8 mouse cellular contexts compared by ENCODE assay signal in the genomic region with DNA sequence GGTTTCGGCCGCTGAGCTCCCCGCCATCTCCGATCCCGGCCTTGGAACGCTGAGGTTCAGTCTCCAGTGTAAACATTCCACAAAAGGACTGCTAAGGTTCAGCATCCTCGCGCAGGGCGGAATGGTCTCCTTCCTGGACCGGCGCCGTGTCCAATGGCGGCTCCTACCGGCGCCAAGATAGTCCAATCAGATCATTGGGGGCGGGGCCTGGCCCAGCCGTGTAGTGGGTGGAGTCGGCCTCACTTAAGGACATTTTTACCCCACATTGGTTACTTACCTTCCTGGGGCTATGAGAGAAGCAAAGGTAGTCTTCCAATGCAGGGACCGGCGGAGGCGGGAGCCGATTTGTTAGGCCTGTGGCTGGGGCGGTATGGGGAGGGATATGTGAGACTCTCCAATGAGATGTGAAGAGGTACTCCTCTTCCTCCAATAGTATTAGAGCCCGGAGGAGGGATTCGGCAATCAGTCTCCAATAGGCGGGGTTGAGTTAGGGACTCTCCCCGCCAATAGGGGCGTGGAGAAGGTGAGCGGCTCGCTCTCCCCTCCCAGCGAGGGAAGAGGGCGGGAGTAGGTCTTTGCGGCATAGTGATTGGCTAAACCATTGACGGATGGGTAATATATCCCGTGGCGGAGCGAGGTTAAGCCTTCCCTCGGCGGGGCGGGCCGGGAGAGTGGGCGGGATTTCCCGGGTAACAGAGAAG. TPM values are rescaled to one million over a fixed set of nuclear protein-coding genes. Genes with fewer than 3 reads are reported as not detected.
DNase-seq lines count a peak whose midpoint lies in the region; ATAC-seq lines count a peak whose summit lies in the region.

No protein-coding gene starts in this region.

- H3K4me2 ChIP-seq in hindbrain, embryonic 16.5 days (ENCODE audit: low read length): peak overlapping the region; percentile 90

- ATAC-seq in hindbrain, embryonic 16.5 days: peak; percentile 91

- peak overlapping the region; percentile 99 for H3K4me3 ChIP-seq in hindbrain, embryonic 16.5 days (ENCODE audit: low read length)
- peak overlapping the region; percentile 65 for H3K4me3 ChIP-seq in macrophage (ENCODE audit: inconsistent target)

- peak overlapping the region; percentile 95 for H3K9ac ChIP-seq in hindbrain, embryonic 16.5 days (ENCODE audit: low read depth, low read length)

- no peaks in the 10 kb centered on the region for H3K27me3 ChIP-seq in hindbrain, embryonic 16.5 days (replicated peaks; ENCODE audit: control insufficient read depth, insufficient read depth, low read length)

- WGBS in hindbrain, embryonic 16.5 days: under 1% methylated on average over 41 of the region's 43 CpGs
- under 1% methylated on average over 40 of the region's 43 CpGs for WGBS in macrophage (ENCODE audit: missing documents)

- peak overlapping the region; percentile 99 for H3K27ac ChIP-seq in hindbrain, embryonic 16.5 days (ENCODE audit: low read depth, low read length)
- peak overlapping the region; percentile 84 for H3K27ac ChIP-seq in macrophage

- peaks cover 29% of the 10 kb centered on the region for H3K4me1 ChIP-seq in hindbrain, embryonic 16.5 days (ENCODE audit: control insufficient read depth, insufficient read depth, low read depth, low read length)

- peaks cover 44% of the 10 kb centered on the region for H3K79me2 ChIP-seq in macrophage (ENCODE audit: inconsistent target)

- no peaks in the 10 kb centered on the region for H3K36me3 ChIP-seq in hindbrain, embryonic 16.5 days (ENCODE audit: control insufficient read depth, insufficient read depth, low read length)
- H3K36me3 ChIP-seq in macrophage (ENCODE audit: inconsistent target): no peaks in the 10 kb centered on the region

- H3K9me3 ChIP-seq in hindbrain, embryonic 16.5 days (ENCODE audit: control insufficient read depth, low read length): no peaks in the 10 kb centered on the region

- DNase-seq in WW6 (ENCODE audit: low read depth, low spot score): peak; percentile 96
- peak; percentile 95 to 98 for DNase-seq in cerebellum, postnatal 4 days (ENCODE audit: low spot score in 2 of 2)
- peak; percentile 100 for DNase-seq in gastrocnemius, adult 18-20 months (ENCODE audit: low spot score)
- peak; percentile 97 to 98 for DNase-seq in left cerebral cortex, adult 18-20 months (ENCODE audit: low spot score in 2 of 2)
- DNase-seq in right cerebral cortex, adult 18-20 months: peak; percentile 99
- DNase-seq in urinary bladder, postnatal 10 days (ENCODE audit: low spot score): peak; percentile 96

RNA-seq across cellular contexts. Expression of gene Sin3a, which starts 4.0 kb away (rescaled TPM):
- total RNA-seq in gastrocnemius, adult 18-20 months (2021): 10 to 100 TPM; 15.3 to 17.3 TPM
- polyA plus RNA-seq in hindbrain, embryonic 16.5 days (2015; fragmentation: Nextera tagmentation; extraction: Ambion mirVana): 19.6 and 20.7 TPM in 2 replicates
- total RNA-seq in left cerebral cortex, adult 18-20 months (2021): 10 to 100 TPM; 32.3 to 34.7 TPM
- total RNA-seq in macrophage (2018; cell fraction: chromatin; rRNA removed): 10 to 100 TPM; 37.6 to 92.8 (median 59.8) TPM
- 10 to 100 TPM; 19.9 to 30.5 (median 25.7) TPM for total RNA-seq in macrophage (2018; cell fraction: cytosol; rRNA removed)
- total RNA-seq in macrophage (2018; cell fraction: nucleus; rRNA removed): 10 to 100 TPM; 32.2 to 67.7 (median 39.0) TPM
- 23.9 to 29.7 TPM (median 29.7 TPM) in 3 replicates for polyA plus RNA-seq in macrophage (2018)

RNA-seq across cellular contexts. Expression of gene Man2c1, which starts 54.7 kb away (rescaled TPM):
- 10 to 100 TPM; 25.4 to 31.6 TPM for total RNA-seq in gastrocnemius, adult 18-20 months (2021)
- 77.2 and 88.7 TPM in 2 replicates for polyA plus RNA-seq in hindbrain, embryonic 16.5 days (2015; fragmentation: Nextera tagmentation; extraction: Ambion mirVana)
- total RNA-seq in left cerebral cortex, adult 18-20 months (2021): 100 to 1,000 TPM; 127 to 138 TPM
- 100 to 1,000 TPM; 190 to 547 (median 342) TPM for total RNA-seq in macrophage (2018; cell fraction: chromatin; rRNA removed)
- 10 to 100 TPM; 22.6 to 51.7 (median 29.9) TPM for total RNA-seq in macrophage (2018; cell fraction: cytosol; rRNA removed)
- 100 to 1,000 TPM in 21 of 26 experiments, 10 to 100 TPM in 5; 56.2 to 292 (median 135) TPM for total RNA-seq in macrophage (2018; cell fraction: nucleus; rRNA removed)
- 26.9 to 46.4 TPM (median 35.9 TPM) in 3 replicates for polyA plus RNA-seq in macrophage (2018)

Comparison
In these comparisons a context has a peak if more than half of its experiments do, and no peak if none do; other contexts are left out.
1. Peak in every context shown above with its lines: DNase-seq, ATAC-seq, H3K4me3 ChIP-seq and H3K27ac ChIP-seq.